Mouse (Mus musculus) testis, adult 2 months (tissue): ENCODE results near the gene Traf2.

ENCODE experiments used
- CTCF ChIP-seq: fragments of 200-500 bp; IDR thresholded peaks from 2 replicates; pipeline ENCODE4 v1.5.1; 2012; ENCODE audit warnings: low read depth, mild to moderate bottlenecking, inconsistent platforms, low read length, moderate library complexity; ENCODE audit not compliant: control insufficient read depth, insufficient read depth, insufficient replicate concordance
- POLR2A ChIP-seq: fragments of 200-500 bp; IDR thresholded peaks from 2 replicates; pipeline ENCODE4 v1.6.1; 2012; ENCODE audit warnings: low read depth, mild to moderate bottlenecking, inconsistent platforms, low read length, moderate library complexity; ENCODE audit not compliant: control insufficient read depth

GRCm38 (mm10) chr2:25575432-25576027, 28.8 kb upstream of the Traf2 start:
- TF ChIP-seq POLR2A (no peak), CTCF (no peak)
